Mouse (Mus musculus) spleen, adult 2 months (tissue): ENCODE data around the gene Apoc4.

Experiments
- CTCF ChIP-seq: fragments of 200-500 bp; IDR thresholded peaks from 2 replicates; pipeline ENCODE4 v1.5.1; 2011; ENCODE audit warnings: mild to moderate bottlenecking, inconsistent platforms; ENCODE audit not compliant: insufficient read depth, insufficient read length, insufficient replicate concordance; ENCODE audit errors: extremely low read depth
- POLR2A ChIP-seq: fragments of 200-500 bp; IDR thresholded peaks from 2 replicates; pipeline ENCODE4 v1.6.1; 2011; ENCODE audit warnings: low read depth, low read length, inconsistent platforms

DNA sequence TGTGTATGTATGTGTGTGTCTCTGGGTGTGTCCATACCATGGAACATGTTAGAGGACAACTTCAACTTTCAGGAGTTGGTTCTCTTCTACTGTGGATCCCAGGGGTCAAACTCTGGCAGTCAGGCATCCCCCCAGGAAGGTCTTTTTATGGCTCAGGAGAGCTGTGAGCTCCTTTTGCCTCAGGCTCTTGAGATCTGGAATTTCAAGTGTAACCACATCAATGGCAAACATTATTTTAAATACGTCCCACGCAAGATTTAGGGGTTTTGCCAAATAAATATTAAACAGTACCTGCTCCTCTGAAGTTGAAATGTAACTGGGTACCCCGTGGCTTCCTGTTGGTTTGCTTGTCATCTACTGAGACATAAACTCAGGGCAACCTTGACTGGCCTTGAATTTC, 1.7 kb upstream of the Apoc4 start:
- no peak for TF ChIP-seq CTCF
- no peak for TF ChIP-seq POLR2A
